Mouse (Mus musculus): ENCODE results near the gene BC030870. TPM values are rescaled to one million over a fixed set of nuclear protein-coding genes. Genes with fewer than 3 reads are reported as not detected.

The BC030870 gene
- total and polyA plus RNA-seq, 3 experiments = not detected

GRCm38 (mm10) chr8:65056722-65057121, 72.6 kb downstream of the BC030870 start:
- no peaks in the 10 kb centered on the region for H3K79me2 ChIP-seq (replicated peaks; ENCODE audit: control insufficient read depth, insufficient read depth, low read length)
- H3K4me1 ChIP-seq (ENCODE audit: control insufficient read depth, insufficient read depth, low read length) = no peaks in the 10 kb centered on the region
- intact Hi-C loops (cut with DNase I) = no loop called here
- no peaks in the 10 kb centered on the region for H3K27me3 ChIP-seq (ENCODE audit: control insufficient read depth, insufficient read depth, low read length)
- WGBS = 86% methylated on average over 4 of the region's 4 CpGs
- H3K9ac ChIP-seq (ENCODE audit: low read depth, low read length) = no peak overlapping the region
- no peaks in the 10 kb centered on the region for H3K36me3 ChIP-seq (ENCODE audit: control insufficient read depth, insufficient read depth, low read length)
- H3K27ac ChIP-seq = no peak overlapping the region
- TF ChIP-seq POLR2A (IDR thresholded peaks at IDR 0.05; ENCODE audit: insufficient read depth, low read depth, low read length) (no peak), CTCF (IDR thresholded peaks at IDR 0.05) (no peak), EP300 (IDR thresholded peaks at IDR 0.05; ENCODE audit: insufficient read depth, low read depth, low read length) (no peak)
- H3K4me3 ChIP-seq = no peak overlapping the region
- no peak for DNase-seq

- H3K9ac ChIP-seq (ENCODE audit: low read depth, low read length) = no peak overlapping the region
- H3K79me2 ChIP-seq (replicated peaks; ENCODE audit: control insufficient read depth, insufficient read depth, low read length) = no peaks in the 10 kb centered on the region
- intact Hi-C loops (cut with DNase I) = no loop called here
- no peak overlapping the region for H3K27ac ChIP-seq
- TF ChIP-seq POLR2A (IDR thresholded peaks at IDR 0.05; ENCODE audit: insufficient read depth, low read depth, low read length) (no peak), CTCF (IDR thresholded peaks at IDR 0.05) (no peak), EP300 (IDR thresholded peaks at IDR 0.05; ENCODE audit: insufficient read depth, low read depth, low read length) (no peak)
- no peak for DNase-seq
- WGBS = 78% methylated on average over 5 of the region's 5 CpGs
- no peaks in the 10 kb centered on the region for H3K4me1 ChIP-seq (ENCODE audit: control insufficient read depth, insufficient read depth, low read length)
- no peaks in the 10 kb centered on the region for H3K27me3 ChIP-seq (ENCODE audit: control insufficient read depth, insufficient read depth, low read length)
- H3K36me3 ChIP-seq (ENCODE audit: control insufficient read depth, insufficient read depth, low read length) = no peaks in the 10 kb centered on the region
- H3K4me3 ChIP-seq = no peak overlapping the region
These were observed 75.4 kb downstream of the BC030870 start for GRCm38 (mm10) chr8:65053968-65054367.

- no peaks in the 10 kb centered on the region for H3K27me3 ChIP-seq (ENCODE audit: control insufficient read depth, insufficient read depth, low read length)
- TF ChIP-seq EP300 (IDR thresholded peaks at IDR 0.05; ENCODE audit: insufficient read depth, low read depth, low read length) (no peak), CTCF (IDR thresholded peaks at IDR 0.05) (no peak), POLR2A (IDR thresholded peaks at IDR 0.05; ENCODE audit: insufficient read depth, low read depth, low read length) (no peak)
- DNase-seq = no peak
- H3K9ac ChIP-seq (ENCODE audit: low read depth, low read length) = no peak overlapping the region
- H3K4me1 ChIP-seq (ENCODE audit: control insufficient read depth, insufficient read depth, low read length) = no peaks in the 10 kb centered on the region
- no peak overlapping the region for H3K27ac ChIP-seq
- no peak overlapping the region for H3K4me3 ChIP-seq
- H3K36me3 ChIP-seq (ENCODE audit: control insufficient read depth, insufficient read depth, low read length) = no peaks in the 10 kb centered on the region
- H3K79me2 ChIP-seq (replicated peaks; ENCODE audit: control insufficient read depth, insufficient read depth, low read length) = no peaks in the 10 kb centered on the region
- intact Hi-C loops (cut with DNase I) = no loop called here
- 93% methylated on average over 3 of the region's 3 CpGs for WGBS
These were observed 75.8 kb downstream of the BC030870 start for GRCm38 (mm10) chr8:65053554-65053953.

GRCm38 (mm10) chr8:65047801-65048200, 81.6 kb downstream of the BC030870 start:
- TF ChIP-seq POLR2A (IDR thresholded peaks at IDR 0.05; ENCODE audit: insufficient read depth, low read depth, low read length) (no peak), CTCF (IDR thresholded peaks at IDR 0.05) (no peak), EP300 (IDR thresholded peaks at IDR 0.05; ENCODE audit: insufficient read depth, low read depth, low read length) (no peak)
- Histone ChIP-seq H3K4me3 (no peak overlapping the region), H3K36me3 (ENCODE audit: control insufficient read depth, insufficient read depth, low read length) (no peaks in the 10 kb centered on the region), H3K9ac (ENCODE audit: low read depth, low read length) (no peak overlapping the region), H3K79me2 (replicated peaks; ENCODE audit: control insufficient read depth, insufficient read depth, low read length) (no peaks in the 10 kb centered on the region), H3K4me1 (ENCODE audit: control insufficient read depth, insufficient read depth, low read length) (no peaks in the 10 kb centered on the region), H3K27me3 (ENCODE audit: control insufficient read depth, insufficient read depth, low read length) (no peaks in the 10 kb centered on the region), H3K27ac (no peak overlapping the region)
- DNase-seq = no peak
- 69% methylated on average over 4 of the region's 4 CpGs for WGBS
- intact Hi-C loops (cut with DNase I) = no loop called here

- DNase-seq = no peak
- intact Hi-C loops (cut with DNase I) = no loop called here
- 91% methylated on average over 4 of the region's 4 CpGs for WGBS
- Histone ChIP-seq H3K27ac (no peak overlapping the region), H3K4me1 (ENCODE audit: control insufficient read depth, insufficient read depth, low read length) (no peaks in the 10 kb centered on the region), H3K4me3 (no peak overlapping the region), H3K36me3 (ENCODE audit: control insufficient read depth, insufficient read depth, low read length) (no peaks in the 10 kb centered on the region), H3K27me3 (ENCODE audit: control insufficient read depth, insufficient read depth, low read length) (no peaks in the 10 kb centered on the region), H3K9ac (ENCODE audit: low read depth, low read length) (no peak overlapping the region), H3K79me2 (replicated peaks; ENCODE audit: control insufficient read depth, insufficient read depth, low read length) (no peaks in the 10 kb centered on the region)
- TF ChIP-seq POLR2A (IDR thresholded peaks at IDR 0.05; ENCODE audit: insufficient read depth, low read depth, low read length) = no peak
- no peak for TF ChIP-seq CTCF (IDR thresholded peaks at IDR 0.05)
- TF ChIP-seq EP300 (IDR thresholded peaks at IDR 0.05; ENCODE audit: insufficient read depth, low read depth, low read length) = no peak
These were observed 82.2 kb downstream of the BC030870 start for GRCm38 (mm10) chr8:65047193-65047592.

- Histone ChIP-seq H3K4me1 (ENCODE audit: control insufficient read depth, insufficient read depth, low read length) (no peaks in the 10 kb centered on the region), H3K4me3 (no peak overlapping the region), H3K36me3 (ENCODE audit: control insufficient read depth, insufficient read depth, low read length) (no peaks in the 10 kb centered on the region), H3K27me3 (ENCODE audit: control insufficient read depth, insufficient read depth, low read length) (no peaks in the 10 kb centered on the region), H3K9ac (ENCODE audit: low read depth, low read length) (no peak overlapping the region), H3K27ac (no peak overlapping the region), H3K79me2 (replicated peaks; ENCODE audit: control insufficient read depth, insufficient read depth, low read length) (no peaks in the 10 kb centered on the region)
- TF ChIP-seq POLR2A (IDR thresholded peaks at IDR 0.05; ENCODE audit: insufficient read depth, low read depth, low read length) = no peak
- no peak for TF ChIP-seq CTCF (IDR thresholded peaks at IDR 0.05)
- TF ChIP-seq EP300 (IDR thresholded peaks at IDR 0.05; ENCODE audit: insufficient read depth, low read depth, low read length) = no peak
- DNase-seq = no peak
- intact Hi-C loops (cut with DNase I) = no loop called here
- WGBS = 49% methylated on average over 5 of the region's 5 CpGs
These were observed 82.8 kb downstream of the BC030870 start for GRCm38 (mm10) chr8:65046565-65046964.

Measured in heart, adult 2 months (tissue).